Mouse (Mus musculus): ENCODE results near the gene Plcl1.

GRCm38 (mm10) chr1:55507061-55507460 is 101.3 kb downstream of the Plcl1 start:
- no peak for TF ChIP-seq POLR2A (IDR thresholded peaks at IDR 0.05; ENCODE audit: borderline replicate concordance, insufficient read depth, low read length)
- no peak for TF ChIP-seq CTCF (IDR thresholded peaks at IDR 0.05; ENCODE audit: borderline replicate concordance, insufficient read depth, low read depth, low read length)

Data from cerebellum, adult 2 months (tissue).